Mouse (Mus musculus) kidney, embryonic 15.5 days (tissue): ENCODE measurements around the gene Oprm1. TPM values are rescaled to one million over a fixed set of nuclear protein-coding genes. Genes with fewer than 3 reads are reported as not detected.

ENCODE experiments used
- polyA plus RNA-seq: library from polyadenylated mRNA; unstranded; fragments of >200 nt; fragmentation: Nextera tagmentation; extraction: Ambion mirVana; gene quantifications from 2 replicates; pipeline ENCODE4 v1.2.1, GENCODE M21; 2015

Gene Oprm1
- polyA plus RNA-seq, 1 experiment from 2014 or later, result 0.10 TPM

Other genes with a start within 250 kb of the Oprm1 start
- gene Gm10945, start 3.3 kb downstream of the Oprm1 start, polyA plus RNA-seq, result not detected in 2 replicates